Mouse (Mus musculus) spleen, adult 12 weeks (tissue): ENCODE measurements at regions not wholly inside any gene's neighbourhood (a gene's known extent, or its start where the extent isn't known, plus 50 kb on each side); places are given as distances from the start of the nearest gene placed in this dataset.

Experiments used
- DNase-seq: peaks from one replicate; pipeline ENCODE4 v3.0.0; 2022; ENCODE audit warnings: low spot score

GRCm38 (mm10) chr9:120766881-120767280, 162.1 kb upstream of the Ctnnb1 start:
- no peak for DNase-seq

GRCm38 (mm10) chr9:120767396-120767795, 161.6 kb upstream of the Ctnnb1 start:
- DNase-seq = no peak

- no peak for DNase-seq
Observed at GRCm38 (mm10) chr9:120769056-120769455, 160.0 kb upstream of the Ctnnb1 start.

- DNase-seq = no peak
Observed at GRCm38 (mm10) chr9:120769679-120770078, 159.3 kb upstream of the Ctnnb1 start.

GRCm38 (mm10) chr9:120770886-120771285, 158.1 kb upstream of the Ctnnb1 start:
- no peak for DNase-seq

- no peak for DNase-seq
Observed at GRCm38 (mm10) chr9:120771896-120772530, 157.0 kb upstream of the Ctnnb1 start.

- no peak for DNase-seq
Observed at GRCm38 (mm10) chr9:120774251-120774650, 154.8 kb upstream of the Ctnnb1 start.

- no peak for DNase-seq
Observed at GRCm38 (mm10) chr9:120774772-120775171, 154.2 kb upstream of the Ctnnb1 start.

GRCm38 (mm10) chr9:120775721-120776120, 153.3 kb upstream of the Ctnnb1 start:
- no peak for DNase-seq

GRCm38 (mm10) chr9:120776456-120777001, 152.5 kb upstream of the Ctnnb1 start:
- no peak for DNase-seq

- DNase-seq = no peak
Observed at GRCm38 (mm10) chr9:120777016-120777415, 152.0 kb upstream of the Ctnnb1 start.

- DNase-seq = no peak
Observed at GRCm38 (mm10) chr9:120777501-120777900, 151.5 kb upstream of the Ctnnb1 start.

GRCm38 (mm10) chr9:120778423-120778822, 150.6 kb upstream of the Ctnnb1 start:
- no peak for DNase-seq

- no peak for DNase-seq
Observed at GRCm38 (mm10) chr9:120794210-120794609, 134.8 kb upstream of the Ctnnb1 start.

GRCm38 (mm10) chr9:120796111-120796880, 132.7 kb upstream of the Ctnnb1 start:
- no peak for DNase-seq

GRCm38 (mm10) chr9:120797996-120798663, 130.9 kb upstream of the Ctnnb1 start:
- no peak for DNase-seq

GRCm38 (mm10) chr9:120798901-120799300, 130.1 kb upstream of the Ctnnb1 start:
- no peak for DNase-seq

- no peak for DNase-seq
Observed at GRCm38 (mm10) chr9:120802646-120803045, 126.4 kb upstream of the Ctnnb1 start.

GRCm38 (mm10) chr9:120804760-120805294, 124.2 kb upstream of the Ctnnb1 start:
- DNase-seq = no peak

GRCm38 (mm10) chr9:120808741-120809425, 120.1 kb upstream of the Ctnnb1 start:
- DNase-seq = no peak

- DNase-seq = no peak
Observed at GRCm38 (mm10) chr9:120811522-120811921, 117.5 kb upstream of the Ctnnb1 start.

- no peak for DNase-seq
Observed at GRCm38 (mm10) chr9:120812667-120813210, 116.3 kb upstream of the Ctnnb1 start.
